Mouse (Mus musculus): Measurements from ENCODE around the gene Cd69.

DNA sequence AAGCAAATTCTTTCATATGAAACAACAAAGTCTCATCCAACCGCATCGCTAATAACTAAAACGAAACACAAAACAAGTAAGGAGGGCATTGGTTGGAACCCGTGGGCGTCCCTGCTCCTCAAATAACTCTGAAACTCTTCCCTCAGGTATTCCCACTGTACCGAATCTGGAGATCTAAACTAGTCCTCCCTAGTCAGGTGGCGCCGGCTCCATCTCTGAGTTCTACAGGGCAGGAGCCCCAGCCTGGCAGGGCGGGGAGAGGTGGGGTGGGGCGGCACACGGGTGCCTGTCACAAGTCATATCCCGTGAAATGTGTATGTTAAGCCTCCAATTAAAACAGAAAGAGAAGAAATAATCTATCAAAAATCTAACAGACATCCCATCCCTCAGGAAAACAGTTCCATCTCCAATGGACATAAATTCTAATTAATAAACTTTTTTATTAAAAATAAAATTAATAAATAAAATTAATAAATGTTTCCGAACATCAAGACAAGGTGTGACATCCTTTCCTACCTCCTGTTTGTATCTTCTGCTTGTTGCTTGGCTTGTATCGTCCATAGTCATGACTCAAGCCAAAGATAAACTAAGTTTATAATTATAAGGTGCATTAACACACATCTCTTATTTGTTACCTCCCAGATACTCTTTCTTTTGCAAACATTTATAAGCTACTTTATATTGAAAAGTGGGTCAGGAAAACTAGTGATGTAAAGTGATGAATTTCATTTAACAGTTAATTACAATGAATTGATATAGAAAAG is 36.8 kb downstream of the Cd69 start:
- TF ChIP-seq CTCF (IDR thresholded peaks at IDR 0.05) (no peak), EP300 (IDR thresholded peaks at IDR 0.05) (0 out of 2 replicates have a peak, but pooled peaks have one; percentile 34)
